Mouse (Mus musculus) small intestine, adult 2 months (tissue): Measurements from ENCODE around the gene Vpreb2. TPM values are rescaled to one million over a fixed set of nuclear protein-coding genes. Genes with fewer than 3 reads are reported as not detected.
"Not testable (repeated sequence)": the region's sequence is repeated elsewhere in the genome, so short reads cannot be mapped to it uniquely, and the experiment has no call there.

Experiments used
- H3K27ac ChIP-seq: fragments of 200-500 bp; 2 replicates; pipeline ENCODE4 v1.5.1; 2012; ENCODE audit warnings: low read depth, low read length, control low read depth, inconsistent platforms; ENCODE audit not compliant: insufficient read depth
- H3K27me3 ChIP-seq: fragments of 200-500 bp; 2 replicates; pipeline ENCODE4 v1.6.1; 2012; ENCODE audit warnings: mild to moderate bottlenecking, moderate library complexity, low read length, inconsistent platforms; ENCODE audit not compliant: control insufficient read depth, insufficient read depth
- H3K36me3 ChIP-seq: fragments of 200-500 bp; 2 replicates; pipeline ENCODE4 v1.6.1; 2012; ENCODE audit warnings: mild to moderate bottlenecking, low read length, control low read depth, inconsistent platforms; ENCODE audit not compliant: control insufficient read depth, insufficient read depth
- H3K4me1 ChIP-seq: fragments of 200-500 bp; 2 replicates; pipeline ENCODE4 v1.6.1; 2012; ENCODE audit warnings: low read length, inconsistent platforms, mixed read lengths; ENCODE audit not compliant: control insufficient read depth, insufficient read depth, insufficient read length
- H3K4me3 ChIP-seq: fragments of 200-500 bp; 2 replicates; pipeline ENCODE4 v1.5.1; 2012; ENCODE audit warnings: low read depth, mild to moderate bottlenecking, control low read depth, inconsistent platforms, low read length, moderate library complexity
- CTCF ChIP-seq: fragments of 200-500 bp; IDR thresholded peaks from 2 replicates; pipeline ENCODE4 v1.5.1; 2012; ENCODE audit warnings: low read depth, mild to moderate bottlenecking, control low read depth, inconsistent platforms, low read length, moderate library complexity, mixed read lengths; ENCODE audit not compliant: insufficient replicate concordance, insufficient read length; ENCODE audit errors: extremely low read depth
- POLR2A ChIP-seq: fragments of 200-500 bp; IDR thresholded peaks from 2 replicates; pipeline ENCODE4 v1.6.1; 2012; ENCODE audit warnings: low read depth, mild to moderate bottlenecking, control low read depth, inconsistent platforms, low read length, moderate library complexity
- WGBS: fragments of 180-500 bp; shearing (Covaris S2); methylation state at CpG from one replicate; pipeline ENCODE4 v1.1.7; 2018; 5-methylcytosine and 5-hydroxymethylcytosine counted together
- polyA plus RNA-seq: library from polyadenylated mRNA; depleted of rRNA; stranded (reverse); fragments of >200 nt; gene quantifications from 2 replicates; pipeline ENCODE4 v1.2.3, GENCODE M21; 2012

Vpreb2 gene
- polyA plus RNA-seq, 1 experiment: not detected

DNA sequence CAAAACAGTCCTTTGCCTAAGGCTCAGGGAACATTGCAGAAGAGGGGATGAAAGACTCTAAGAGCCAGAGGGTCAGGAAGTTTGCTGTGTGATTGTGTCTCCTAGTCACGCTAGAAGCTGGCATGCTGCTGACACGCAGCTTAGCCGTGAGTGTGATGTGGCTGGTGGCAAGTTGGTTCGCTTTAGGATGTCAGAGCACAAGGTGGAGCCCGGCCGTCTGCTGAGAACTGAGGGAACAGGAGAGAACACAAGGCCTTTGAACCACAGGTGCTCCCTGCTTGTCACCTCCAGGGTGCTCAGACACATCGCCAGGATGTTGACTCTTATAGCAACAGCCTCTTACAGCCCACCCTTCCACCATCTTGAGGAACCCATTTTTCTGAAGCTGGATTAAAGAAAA lies 18.1 kb upstream of the Vpreb2 start:
- WGBS: 83% methylated on average over 7 of the region's 7 CpGs
- TF ChIP-seq POLR2A: no peak
- TF ChIP-seq CTCF: no peak
- Histone ChIP-seq H3K27me3 (no peaks in the 10 kb centered on the region), H3K36me3 (no peaks in the 10 kb centered on the region), H3K4me1 (no peaks in the 10 kb centered on the region), H3K4me3 (no peak overlapping the region), H3K27ac (no peak overlapping the region)

DNA sequence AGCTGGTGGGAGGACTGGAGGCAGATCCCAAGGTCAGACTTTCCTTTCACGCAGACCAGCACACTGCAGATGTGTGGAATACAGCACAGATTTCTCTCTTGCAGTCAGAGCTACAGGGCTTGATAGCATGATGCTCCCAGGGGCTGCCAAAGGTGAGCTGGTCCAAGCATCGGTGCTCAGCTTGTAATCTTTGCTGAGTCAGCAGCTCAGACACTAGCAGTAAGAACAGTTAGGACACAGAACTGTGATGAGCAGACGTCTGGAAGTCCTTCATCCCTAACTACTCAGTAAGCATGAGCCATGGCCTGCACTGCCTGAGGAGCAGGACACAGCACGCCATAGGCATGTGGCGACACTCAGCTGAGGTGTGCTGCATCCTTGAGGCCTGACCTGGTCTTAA lies 8.4 kb upstream of the Vpreb2 start:
- Histone ChIP-seq H3K36me3 (no peaks in the 10 kb centered on the region), H3K27ac (no peak overlapping the region), H3K4me3 (no peak overlapping the region), H3K4me1 (no peaks in the 10 kb centered on the region), H3K27me3 (no peaks in the 10 kb centered on the region)
- TF ChIP-seq CTCF (no peak), POLR2A (no peak)
- 74% methylated on average over 5 of the region's 5 CpGs for WGBS

DNA sequence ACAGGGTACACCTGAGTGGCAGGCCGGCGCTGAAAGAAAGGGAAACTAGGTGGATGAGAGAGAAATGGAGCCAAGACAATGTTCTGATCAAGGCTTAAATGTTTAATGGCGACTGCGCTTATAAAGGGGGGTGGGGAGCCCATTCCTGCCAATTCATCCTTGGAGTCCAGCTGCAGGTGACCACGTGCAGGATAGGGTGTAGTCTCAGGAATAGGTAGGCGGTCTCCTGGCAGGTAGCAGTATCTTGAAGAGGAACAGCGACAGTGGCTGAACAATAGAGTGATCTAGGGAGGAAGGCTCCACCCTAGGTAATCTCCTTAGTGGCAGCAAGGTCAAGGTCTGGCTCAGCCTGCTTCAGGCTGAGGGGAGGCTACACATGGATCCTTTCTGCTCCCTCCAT lies 2.4 kb upstream of the Vpreb2 start:
- not testable (repeated sequence) for H3K4me3 ChIP-seq, H3K27me3 ChIP-seq, H3K36me3 ChIP-seq, H3K4me1 ChIP-seq, H3K27ac ChIP-seq
- 26% methylated on average over 7 of the region's 7 CpGs for whole genome bisulfite sequencing

DNA sequence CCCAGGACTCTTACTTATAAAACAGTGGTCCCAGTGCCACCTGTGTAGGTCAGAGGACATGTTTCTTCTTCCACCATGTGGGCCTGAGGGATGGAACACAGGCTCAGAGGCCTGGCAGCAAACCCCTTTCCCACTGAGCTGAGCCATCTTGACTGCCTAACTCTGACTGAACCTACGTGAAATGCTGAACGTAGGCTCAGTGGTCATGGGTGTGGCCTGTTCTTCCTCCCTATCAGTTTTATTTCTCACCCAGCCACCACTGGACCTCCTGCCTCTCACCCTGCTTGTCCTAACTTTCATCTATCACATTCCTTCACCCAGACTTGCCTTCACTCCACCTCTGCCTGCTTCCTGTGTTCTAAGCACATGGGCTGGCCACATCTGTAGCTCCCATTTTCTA lies 3.0 kb downstream of the Vpreb2 start:
- Histone ChIP-seq H3K4me1 (no peaks in the 10 kb centered on the region), H3K27ac (no peak overlapping the region), H3K4me3 (no peak overlapping the region), H3K27me3 (no peaks in the 10 kb centered on the region), H3K36me3 (no peaks in the 10 kb centered on the region)
- WGBS: 90% methylated on average over 2 of the region's 2 CpGs
- TF ChIP-seq CTCF (no peak), POLR2A (no peak)

DNA sequence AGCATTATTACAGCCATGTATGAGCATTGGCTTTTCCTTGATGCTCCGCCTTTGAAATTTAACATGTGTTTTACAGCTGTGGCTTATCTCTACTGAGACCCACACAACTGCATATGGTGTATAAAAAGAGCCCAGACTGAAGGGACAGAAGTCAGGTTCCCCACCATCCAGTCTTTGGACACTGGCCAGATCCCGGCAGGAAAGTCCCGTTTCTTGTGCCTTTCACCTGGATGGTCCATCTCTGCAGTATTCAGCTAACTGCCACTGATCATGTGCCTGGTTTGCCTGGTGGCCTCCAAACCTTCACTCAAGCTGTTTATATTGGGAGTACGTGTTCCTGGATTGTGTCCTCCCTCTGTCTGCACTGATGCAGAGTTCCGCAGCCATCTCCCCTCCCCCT lies 4.0 kb downstream of the Vpreb2 start:
- TF ChIP-seq POLR2A: no peak
- TF ChIP-seq CTCF: no peak
- Histone ChIP-seq H3K27me3 (no peaks in the 10 kb centered on the region), H3K4me3 (no peak overlapping the region), H3K36me3 (no peaks in the 10 kb centered on the region), H3K27ac (no peak overlapping the region), H3K4me1 (no peaks in the 10 kb centered on the region)
- WGBS: 39% methylated on average over 5 of the region's 5 CpGs

DNA sequence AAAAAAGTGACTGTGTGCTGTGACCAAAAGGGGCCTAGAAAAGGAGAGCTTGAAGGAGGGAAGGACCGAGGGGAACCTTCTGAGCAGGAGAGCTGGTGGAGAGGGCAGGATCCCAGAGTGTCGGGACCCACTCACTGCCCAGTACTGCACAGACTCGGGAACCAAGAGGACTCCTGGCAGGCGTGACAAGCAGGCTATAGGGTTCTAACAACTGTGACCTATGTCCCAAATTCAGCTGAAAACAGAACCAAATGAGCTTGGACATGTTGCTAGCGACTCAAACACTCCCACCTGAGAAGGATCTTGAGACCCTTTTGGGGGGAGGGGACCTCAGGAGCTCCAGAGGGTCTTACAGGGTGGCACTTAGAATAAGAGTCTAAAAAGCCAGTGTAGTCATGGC lies 4.8 kb downstream of the Vpreb2 start:
- Histone ChIP-seq H3K4me1 (no peaks in the 10 kb centered on the region), H3K4me3 (no peak overlapping the region), H3K36me3 (no peaks in the 10 kb centered on the region), H3K27me3 (no peaks in the 10 kb centered on the region), H3K27ac (no peak overlapping the region)
- WGBS: 71% methylated on average over 5 of the region's 5 CpGs
- TF ChIP-seq CTCF: no peak
- TF ChIP-seq POLR2A: no peak

DNA sequence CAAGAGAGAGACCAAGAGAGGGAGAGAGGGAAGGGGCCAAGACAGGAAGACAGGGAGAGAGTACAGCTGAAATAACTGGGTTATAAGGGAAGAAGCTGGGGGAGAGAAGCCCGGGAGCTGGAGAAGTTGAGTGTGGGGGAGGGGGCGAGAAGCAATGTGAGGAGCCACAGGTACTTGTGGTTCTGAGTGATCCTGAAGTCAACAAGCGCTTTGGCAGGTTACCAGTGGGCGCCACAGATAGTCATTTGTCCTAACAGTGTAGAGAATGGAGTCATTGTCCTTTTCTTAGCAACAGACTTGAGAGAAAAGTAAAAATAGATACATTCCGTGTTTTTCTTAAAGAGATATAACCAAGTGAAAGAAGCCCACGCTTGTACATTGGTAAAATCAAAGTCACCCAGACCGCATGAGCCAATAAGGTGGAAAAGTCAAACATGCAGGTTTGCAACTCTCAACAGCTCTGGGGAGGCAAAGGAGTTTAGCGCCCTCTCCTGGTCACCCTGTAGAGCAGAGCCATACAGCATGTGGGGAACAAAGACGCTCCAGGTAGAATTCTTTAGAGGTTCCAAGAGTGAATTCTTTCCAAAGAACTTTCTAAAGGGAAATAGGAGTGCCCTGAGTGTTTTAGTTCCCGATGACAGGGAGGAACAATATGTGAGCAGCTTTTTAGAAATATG lies 6.4 kb downstream of the Vpreb2 start:
- no peaks in the 10 kb centered on the region for H3K27me3 ChIP-seq
- H3K4me3 ChIP-seq: no peak overlapping the region
- H3K27ac ChIP-seq: no peak overlapping the region
- TF ChIP-seq CTCF (peak; percentile 83; the same call in 1 of the 2 replicates), POLR2A (no peak)
- 25% methylated on average over 10 of the region's 10 CpGs for WGBS
- no peaks in the 10 kb centered on the region for H3K36me3 ChIP-seq
- no peaks in the 10 kb centered on the region for H3K4me1 ChIP-seq

DNA sequence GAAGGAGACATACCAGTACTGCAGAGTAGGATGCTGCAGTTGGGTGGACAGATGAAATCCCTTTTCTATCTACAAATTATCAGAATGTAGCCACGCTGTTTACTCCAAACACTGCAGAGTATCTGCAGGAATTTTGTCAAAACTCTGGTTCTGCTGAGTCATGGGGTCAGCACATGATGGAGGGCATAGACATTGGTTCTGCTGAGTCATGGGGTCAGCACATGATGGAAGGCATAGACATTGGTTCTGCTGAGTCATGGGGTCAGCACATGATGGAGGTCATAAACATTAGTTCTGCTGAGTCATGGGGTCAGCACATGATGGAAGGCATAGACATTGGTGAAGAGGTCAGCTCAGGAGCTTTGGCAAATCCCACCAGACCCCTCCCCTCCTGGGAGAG lies 7.5 kb downstream of the Vpreb2 start:
- TF ChIP-seq CTCF (no peak), POLR2A (no peak)
- WGBS: 85% methylated on average over 1 of the region's 1 CpGs

DNA sequence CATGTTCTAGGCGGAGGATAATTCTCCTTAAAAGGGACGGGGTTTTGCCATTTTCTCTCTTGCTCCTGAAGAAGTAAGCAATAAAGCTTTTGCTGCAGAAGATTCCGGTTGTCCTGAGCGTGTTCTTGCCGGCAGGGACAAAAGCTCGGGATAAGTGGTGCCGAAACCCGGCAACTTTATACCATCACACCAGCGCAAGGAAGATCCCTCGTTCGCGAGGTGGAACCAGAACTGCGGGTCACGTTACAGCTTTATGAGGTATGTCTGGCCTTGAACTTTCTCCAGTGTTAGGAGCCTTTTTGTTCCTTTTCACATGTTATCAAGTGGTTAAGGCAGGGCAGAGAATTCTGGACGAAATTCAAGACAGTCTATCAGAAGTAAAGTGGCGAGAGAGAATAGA lies 12.1 kb downstream of the Vpreb2 start:
- H3K4me3 ChIP-seq, H3K4me1 ChIP-seq, H3K36me3 ChIP-seq, H3K27me3 ChIP-seq, H3K27ac ChIP-seq: not testable (repeated sequence)
- 97% methylated on average over 16 of the region's 16 CpGs for WGBS

More for the DNA sequence above, 7.5 kb downstream of the Vpreb2 start:
- H3K36me3 ChIP-seq: no peaks in the 10 kb centered on the region
- no peak overlapping the region for H3K27ac ChIP-seq
- no peaks in the 10 kb centered on the region for H3K27me3 ChIP-seq
- no peaks in the 10 kb centered on the region for H3K4me1 ChIP-seq
- no peak overlapping the region for H3K4me3 ChIP-seq
